Mouse (Mus musculus): ENCODE results near the gene Scrg1.
A peak's percentile ranks its signal among the peaks of the same experiment; 100 is the strongest.
"Not testable (repeated sequence)": the region's sequence is repeated elsewhere in the genome, so short reads cannot be mapped to it uniquely, and the experiment has no call there.

Scrg1 gene

GRCm38 (mm10) chr8:57453361-57453760 is 2.4 kb upstream of the Scrg1 start:
- no peak for DNase-seq (ENCODE audit: low read depth)

- no peak for DNase-seq (ENCODE audit: low read depth)
These were observed 1.4 kb downstream of the Scrg1 start for GRCm38 (mm10) chr8:57457152-57457551.

GRCm38 (mm10) chr8:57457942-57458341 is 2.2 kb downstream of the Scrg1 start:
- DNase-seq (ENCODE audit: low read depth): no peak

GRCm38 (mm10) chr8:57462839-57463238 is 7.1 kb downstream of the Scrg1 start:
- DNase-seq (ENCODE audit: low read depth): no peak

GRCm38 (mm10) chr8:57463757-57464156 is 8.0 kb downstream of the Scrg1 start:
- DNase-seq (ENCODE audit: low read depth): no peak

- DNase-seq (ENCODE audit: low read depth): no peak
These were observed 12.9 kb downstream of the Scrg1 start for GRCm38 (mm10) chr8:57468624-57469023.

GRCm38 (mm10) chr8:57470863-57471262 is 15.1 kb downstream of the Scrg1 start:
- no peak for DNase-seq (ENCODE audit: low read depth)

GRCm38 (mm10) chr8:57473751-57474150 is 18.0 kb downstream of the Scrg1 start:
- DNase-seq (ENCODE audit: low read depth): no peak

- no peak for DNase-seq (ENCODE audit: low read depth)
These were observed 22.7 kb downstream of the Scrg1 start for GRCm38 (mm10) chr8:57478406-57478805.

GRCm38 (mm10) chr8:57479700-57480099 is 24.0 kb downstream of the Scrg1 start:
- DNase-seq (ENCODE audit: low read depth): no peak

- no peak for DNase-seq (ENCODE audit: low read depth)
These were observed 24.9 kb downstream of the Scrg1 start for GRCm38 (mm10) chr8:57480606-57481005.

GRCm38 (mm10) chr8:57486491-57487440 is 31.0 kb downstream of the Scrg1 start:
- DNase-seq (ENCODE audit: low read depth): peak; percentile 20

- DNase-seq (ENCODE audit: low read depth): peak; percentile 95
These were observed 31.9 kb downstream of the Scrg1 start, which contains the start of gene Sap30 for GRCm38 (mm10) chr8:57487441-57488155. TSS of gene Sap30 (minus strand) at chr8:57487860.

GRCm38 (mm10) chr8:57488312-57488765 is 32.6 kb downstream of the Scrg1 start:
- DNase-seq (ENCODE audit: low read depth): no peak

GRCm38 (mm10) chr8:57489366-57489765 is 33.6 kb downstream of the Scrg1 start:
- no peak for DNase-seq (ENCODE audit: low read depth)

GRCm38 (mm10) chr8:57489896-57490295 is 34.2 kb downstream of the Scrg1 start:
- DNase-seq (ENCODE audit: low read depth): no peak

GRCm38 (mm10) chr8:57491873-57492272 is 36.1 kb downstream of the Scrg1 start:
- DNase-seq (ENCODE audit: low read depth): no peak

- no peak for DNase-seq (ENCODE audit: low read depth)
These were observed 42.7 kb downstream of the Scrg1 start for GRCm38 (mm10) chr8:57498494-57498846.

GRCm38 (mm10) chr8:57498847-57499511 is 43.3 kb downstream of the Scrg1 start:
- no peak for DNase-seq (ENCODE audit: low read depth)

- peak; percentile 66 for DNase-seq (ENCODE audit: low read depth)
These were observed 47.9 kb downstream of the Scrg1 start for GRCm38 (mm10) chr8:57503641-57504040.

- not testable (repeated sequence) for DNase-seq (ENCODE audit: low read depth)
These were observed 49.8 kb downstream of the Scrg1 start for GRCm38 (mm10) chr8:57505500-57505899.

GRCm38 (mm10) chr8:57507556-57508063 is 51.9 kb downstream of the Scrg1 start:
- no peak for DNase-seq (ENCODE audit: low read depth)
